In the genomic region with DNA sequence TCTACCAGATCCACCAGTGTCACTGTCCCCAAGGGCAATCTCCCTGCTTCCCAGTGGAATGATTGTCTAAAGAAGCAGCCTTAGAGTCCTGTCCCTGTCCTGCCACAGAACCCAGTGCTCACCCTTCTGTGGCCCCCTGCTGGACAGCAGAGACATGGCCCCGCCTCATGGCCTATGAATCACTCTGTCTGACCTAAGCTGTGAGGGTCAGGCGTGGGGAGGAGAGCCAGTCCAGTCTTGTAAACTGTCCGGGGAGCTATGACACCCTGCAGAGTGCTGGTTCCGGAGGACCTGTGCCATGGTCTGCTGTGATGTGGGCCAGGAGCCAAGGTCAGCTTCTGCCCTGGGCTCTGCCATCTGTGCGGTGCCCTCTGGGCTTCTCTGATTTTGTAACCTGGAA, we compare ENCODE assay signal across 9 mouse cellular contexts.
DNase-seq lines count a peak whose midpoint lies in the region; ATAC-seq and TF ChIP-seq lines count a peak whose summit lies in the region.
"Had no signal": no experiment of that assay in that cellular context is flagged by ENCODE, and none has a peak within 500 bp of the region (broad histone marks: within the 10 kb centered on the region; RNA-seq: fewer than 3 reads in every experiment).

No protein-coding gene starts in this region.

- H3K4me2 ChIP-seq in midbrain, embryonic 11.5 days = no peak overlapping the region
- no peak overlapping the region for H3K4me2 ChIP-seq in midbrain, embryonic 15.5 days
- no peak overlapping the region for H3K4me2 ChIP-seq in intestine, embryonic 14.5 days (ENCODE audit: low read length)
- no peak overlapping the region for H3K4me2 ChIP-seq in liver, embryonic 13.5 days
- H3K4me2 ChIP-seq: embryonic facial prominence, embryonic 15.5 days had no signal

- H3K4me1 ChIP-seq in midbrain, embryonic 11.5 days (ENCODE audit: control insufficient read depth, insufficient read depth, low read length) = no peaks in the 10 kb centered on the region
- no peaks in the 10 kb centered on the region for H3K4me1 ChIP-seq in midbrain, embryonic 15.5 days
- H3K4me1 ChIP-seq in intestine, embryonic 14.5 days (replicated peaks; ENCODE audit: control insufficient read depth, insufficient read depth, low read length) = no peaks in the 10 kb centered on the region
- no peaks in the 10 kb centered on the region for H3K4me1 ChIP-seq in liver, embryonic 13.5 days (replicated peaks)
- H3K4me1 ChIP-seq in olfactory bulb, adult 2 months (ENCODE audit: control insufficient read depth, insufficient read depth, low read length) = peaks cover 26% of the 10 kb centered on the region
- H3K4me1 ChIP-seq: embryonic facial prominence, embryonic 15.5 days had no signal

- H3K27me3 ChIP-seq in midbrain, embryonic 11.5 days (ENCODE audit: control insufficient read depth, insufficient read depth, low read length) = no peaks in the 10 kb centered on the region
- no peaks in the 10 kb centered on the region for H3K27me3 ChIP-seq in midbrain, embryonic 15.5 days (replicated peaks)
- no peaks in the 10 kb centered on the region for H3K27me3 ChIP-seq in intestine, embryonic 14.5 days (replicated peaks; ENCODE audit: control insufficient read depth, insufficient read depth, low read length)
- no peaks in the 10 kb centered on the region for H3K27me3 ChIP-seq in liver, embryonic 13.5 days
- H3K27me3 ChIP-seq: embryonic facial prominence, embryonic 15.5 days had no signal

- peak; percentile 64; the same call in 1 of the 2 replicates for TF ChIP-seq CTCF in olfactory bulb, adult 2 months (IDR thresholded peaks at IDR 0.05; ENCODE audit: insufficient read depth, low read depth, low read length)

- ATAC-seq in midbrain, embryonic 11.5 days (ENCODE audit: low FRiP score) = peak; percentile 35; the same call in 1 of the 2 replicates
- ATAC-seq in midbrain, embryonic 15.5 days (replicated peaks) = no peak
- ATAC-seq in intestine, embryonic 14.5 days (replicated peaks; ENCODE audit: low FRiP score, low TSS enrichment, low read depth) = peak; percentile 48
- 0 out of 2 replicates have a peak, but pooled peaks have one; percentile 48 for ATAC-seq in liver, embryonic 13.5 days (ENCODE audit: low read depth)

- H3K27ac ChIP-seq in midbrain, embryonic 11.5 days (ENCODE audit: low read depth, low read length) = no peak overlapping the region
- H3K27ac ChIP-seq in midbrain, embryonic 15.5 days = no peak overlapping the region
- no peak overlapping the region for H3K27ac ChIP-seq in intestine, embryonic 14.5 days (ENCODE audit: low read depth)
- no peak overlapping the region for H3K27ac ChIP-seq in liver, embryonic 13.5 days
- no peak overlapping the region for H3K27ac ChIP-seq in olfactory bulb, adult 2 months (ENCODE audit: insufficient read depth, low read depth, low read length)
- H3K27ac ChIP-seq: embryonic facial prominence, embryonic 15.5 days had no signal

- no peak overlapping the region; the same call in 1 of the 2 replicates for H3K9ac ChIP-seq in midbrain, embryonic 11.5 days (ENCODE audit: low read length)
- H3K9ac ChIP-seq in midbrain, embryonic 15.5 days = no peak overlapping the region
- H3K9ac ChIP-seq in intestine, embryonic 14.5 days (ENCODE audit: low read length) = no peak overlapping the region
- H3K9ac ChIP-seq in liver, embryonic 13.5 days = no peak overlapping the region
- H3K9ac ChIP-seq: embryonic facial prominence, embryonic 15.5 days had no signal

- H3K4me3 ChIP-seq in midbrain, embryonic 11.5 days (ENCODE audit: low read depth, low read length) = no peak overlapping the region
- H3K4me3 ChIP-seq in midbrain, embryonic 15.5 days = no peak overlapping the region
- H3K4me3 ChIP-seq in intestine, embryonic 14.5 days (ENCODE audit: low read depth, low read length) = no peak overlapping the region
- H3K4me3 ChIP-seq in liver, embryonic 13.5 days (replicated peaks) = no peak overlapping the region
- H3K4me3 ChIP-seq in olfactory bulb, adult 2 months (ENCODE audit: insufficient read depth, low read depth, low read length) = no peak overlapping the region
- H3K4me3 ChIP-seq: embryonic facial prominence, embryonic 15.5 days had no signal

- peak; percentile 90 for DNase-seq in midbrain, embryonic 11.5 days (ENCODE audit: low spot score, missing footprints)
- DNase-seq in c-Kit-positive CD71-negative TER-119-negative erythroid progenitor cells, embryonic 14.5 days (ENCODE audit: low read depth) = peak; percentile 36
- DNase-seq in gastrocnemius, adult 18-20 months (ENCODE audit: low spot score) = peak; percentile 92
- peak; percentile 78 for DNase-seq in intestine, embryonic 14.5 days (ENCODE audit: low spot score)
- DNase-seq in liver, embryonic 13.5 days = peak; percentile 24
- DNase-seq in urinary bladder, postnatal 14 days (ENCODE audit: low spot score) = peak; percentile 82

- WGBS in midbrain, embryonic 11.5 days = 51% methylated on average over 5 of the region's 5 CpGs
- WGBS in midbrain, embryonic 15.5 days = 58% methylated on average over 5 of the region's 5 CpGs
- WGBS in intestine, embryonic 14.5 days = 29% methylated on average over 5 of the region's 5 CpGs
- WGBS in liver, embryonic 13.5 days (ENCODE audit: insufficient replicate concordance) = 39% methylated on average over 5 of the region's 5 CpGs
- WGBS in olfactory bulb, adult 2 months = 73% methylated on average over 5 of the region's 5 CpGs

- no peak for TF ChIP-seq POLR2A in olfactory bulb, adult 2 months (IDR thresholded peaks at IDR 0.05; ENCODE audit: insufficient read depth, low read depth, low read length)

- no peaks in the 10 kb centered on the region for H3K9me3 ChIP-seq in midbrain, embryonic 11.5 days (ENCODE audit: control insufficient read depth, low read length)
- no peaks in the 10 kb centered on the region for H3K9me3 ChIP-seq in midbrain, embryonic 15.5 days
- no peaks in the 10 kb centered on the region for H3K9me3 ChIP-seq in intestine, embryonic 14.5 days (ENCODE audit: control insufficient read depth, low read length)
- no peaks in the 10 kb centered on the region for H3K9me3 ChIP-seq in liver, embryonic 13.5 days (replicated peaks)
- H3K9me3 ChIP-seq: embryonic facial prominence, embryonic 15.5 days had no signal

- no peaks in the 10 kb centered on the region for H3K36me3 ChIP-seq in midbrain, embryonic 11.5 days (ENCODE audit: control insufficient read depth, insufficient read depth, low read length)
- no peaks in the 10 kb centered on the region for H3K36me3 ChIP-seq in midbrain, embryonic 15.5 days (replicated peaks)
- no peaks in the 10 kb centered on the region for H3K36me3 ChIP-seq in intestine, embryonic 14.5 days (ENCODE audit: control insufficient read depth, insufficient read depth, low read length)
- no peaks in the 10 kb centered on the region for H3K36me3 ChIP-seq in liver, embryonic 13.5 days
- H3K36me3 ChIP-seq: embryonic facial prominence, embryonic 15.5 days had no signal

Comparison
In these comparisons a context has a peak if more than half of its experiments do, and no peak if none do; other contexts are left out.
1. DNase-seq: peak in every context shown above with its lines; median percentile 92 in gastrocnemius, adult 18-20 months; 90 in midbrain, embryonic 11.5 days; 82 in urinary bladder, postnatal 14 days; 78 in intestine, embryonic 14.5 days; 36 in c-Kit-positive CD71-negative TER-119-negative erythroid progenitor cells, embryonic 14.5 days; 24 in liver, embryonic 13.5 days.